Mouse (Mus musculus): ENCODE results near the gene Nup93. TPM values are rescaled to one million over a fixed set of nuclear protein-coding genes. Genes with fewer than 3 reads are reported as not detected.

Nup93 gene
- total RNA-seq, 2 experiments from 2014 or later = 51.0 to 52.1 TPM

GRCm38 (mm10) chr8:94185791-94186190 lies 28.6 kb upstream of the Nup93 start:
- intact Hi-C loops (cut with DNase I) = no loop called here
- no peak for DNase-seq

DNA sequence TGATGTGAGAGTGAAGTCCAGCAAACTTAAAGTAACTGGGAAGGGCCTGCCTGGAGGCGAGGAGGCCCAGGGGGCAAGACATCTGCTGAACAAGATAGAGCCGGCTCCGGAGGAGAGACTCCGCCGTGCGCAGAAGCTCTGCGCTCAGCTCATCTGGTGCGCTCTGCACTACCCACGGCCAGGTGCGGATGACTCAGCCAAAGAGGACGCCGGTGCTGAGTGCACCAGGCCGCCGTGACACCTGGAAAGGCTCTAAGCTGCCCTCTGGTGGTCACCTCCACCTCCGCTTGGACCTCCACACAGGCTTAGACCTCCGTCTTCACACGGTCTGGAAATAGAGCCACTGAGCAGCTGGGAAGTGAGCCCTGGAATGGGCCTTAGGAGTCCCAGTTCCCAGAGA lies 27.8 kb upstream of the Nup93 start:
- intact Hi-C loops (cut with DNase I) = no loop called here
- DNase-seq = peak; percentile 75

DNA sequence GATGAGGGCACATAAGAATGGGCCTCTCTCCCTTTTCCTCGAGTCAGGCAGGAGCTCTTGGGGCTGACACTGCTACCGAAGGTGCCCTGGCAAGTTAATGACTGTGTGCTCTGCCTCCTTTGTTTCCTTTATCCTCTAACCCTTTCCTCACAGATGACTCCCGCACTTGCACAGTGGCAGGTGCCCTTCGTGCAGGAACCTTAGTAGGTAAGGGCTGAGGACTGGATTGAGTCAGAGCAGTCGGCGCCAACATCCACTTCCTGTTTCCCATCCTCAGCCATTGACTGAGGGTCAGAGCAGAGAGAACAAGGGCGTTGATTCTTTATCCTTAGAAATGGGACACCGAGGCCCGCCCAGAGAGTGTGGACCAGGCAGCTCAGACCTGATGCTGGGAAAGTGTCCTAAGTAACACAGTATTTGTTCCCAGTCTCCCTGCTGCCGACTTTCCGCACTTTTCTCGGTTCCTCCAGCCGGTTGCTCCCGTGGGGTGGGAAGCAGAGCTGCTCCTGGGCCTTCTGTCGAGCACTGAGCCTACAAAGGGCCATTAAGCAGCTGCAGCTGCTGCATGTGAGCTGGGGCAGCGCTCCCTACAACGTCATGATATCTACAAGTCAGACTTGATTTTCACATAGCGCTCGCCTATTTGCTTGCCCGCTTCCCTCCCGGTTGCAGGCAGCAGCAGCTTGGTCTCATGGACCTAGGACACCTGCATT lies 26.9 kb upstream of the Nup93 start:
- intact Hi-C loops (cut with DNase I) = no loop called here
- no peak for DNase-seq

DNA sequence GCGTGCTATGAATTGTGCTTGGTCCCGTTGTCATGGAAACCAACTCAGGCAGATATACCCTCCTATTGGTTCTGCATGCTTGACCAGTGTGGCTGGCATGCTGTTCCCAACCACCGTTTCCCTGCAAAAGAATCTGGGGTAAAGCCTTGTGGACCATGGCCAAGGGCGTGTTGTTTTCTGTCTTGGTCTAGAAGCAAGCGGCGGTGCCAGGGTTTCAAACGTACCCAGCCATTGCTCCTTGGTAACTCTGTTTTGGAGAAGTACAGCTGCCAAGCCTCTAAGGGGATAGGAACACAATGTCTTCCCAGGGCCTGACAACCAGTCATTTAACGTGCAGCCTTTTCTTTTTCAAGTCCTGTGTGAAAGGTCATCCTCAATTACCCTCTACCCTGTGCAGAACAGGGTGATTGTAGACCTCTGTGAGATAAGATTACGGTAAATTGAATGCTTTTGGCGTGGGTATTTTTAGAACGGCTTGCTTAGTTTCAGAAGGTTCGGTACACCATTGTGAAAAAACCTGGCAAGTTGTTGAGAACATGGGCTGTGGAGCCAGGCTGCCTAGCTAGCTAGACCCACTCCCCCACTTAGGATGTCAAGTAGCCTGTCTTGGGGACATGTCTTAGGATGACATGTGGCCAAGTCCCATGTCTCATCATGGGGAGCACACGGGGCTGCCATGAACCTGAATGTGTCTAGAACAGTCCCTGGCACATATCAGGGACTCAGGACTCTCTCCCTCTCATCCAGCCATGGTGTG lies 24.9 kb upstream of the Nup93 start:
- DNase-seq = peak; percentile 72
- intact Hi-C loops (cut with DNase I) = no loop called here

GRCm38 (mm10) chr8:94191101-94191691 lies 23.2 kb upstream of the Nup93 start:
- no peak for DNase-seq
- intact Hi-C loops (cut with DNase I) = no loop called here

GRCm38 (mm10) chr8:94192926-94193325 lies 21.4 kb upstream of the Nup93 start:
- intact Hi-C loops (cut with DNase I) = no loop called here
- DNase-seq = no peak

DNA sequence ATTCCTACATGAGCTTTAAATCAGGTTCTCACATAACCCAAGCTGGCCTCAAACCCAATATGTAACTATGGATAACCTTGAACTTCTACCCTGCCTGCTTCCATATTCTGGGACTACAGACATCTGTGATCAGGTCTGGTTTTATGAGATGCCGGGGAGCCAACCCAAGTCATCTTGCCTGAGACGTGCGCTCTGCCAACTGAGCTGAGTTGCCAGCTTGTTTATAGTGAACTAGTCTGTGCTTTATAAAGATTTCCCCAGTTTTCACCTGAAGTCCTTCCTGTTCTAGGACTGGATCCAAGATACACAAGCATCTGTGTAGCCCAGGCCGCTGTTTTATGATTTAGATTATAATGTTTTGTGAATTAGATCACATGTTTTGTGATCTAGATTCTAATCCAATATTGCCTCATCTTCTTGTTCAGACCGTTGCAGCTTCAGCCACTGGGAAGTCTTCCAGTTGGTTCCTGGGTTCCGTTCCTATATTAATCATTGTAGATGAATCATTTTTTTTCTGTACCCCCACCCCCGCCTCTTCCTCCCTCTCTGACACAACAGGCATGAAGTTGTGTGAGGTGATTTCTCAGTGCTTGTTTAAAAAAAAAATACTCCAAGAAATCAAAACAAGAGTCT lies 19.7 kb upstream of the Nup93 start:
- intact Hi-C loops (cut with DNase I) = no loop called here
- no peak for DNase-seq

- intact Hi-C loops (cut with DNase I) = no loop called here
- peak; percentile 51 for DNase-seq
These were observed 15.0 kb upstream of the Nup93 start for GRCm38 (mm10) chr8:94199202-94199869.

GRCm38 (mm10) chr8:94204043-94204442 lies 10.3 kb upstream of the Nup93 start:
- DNase-seq = no peak
- intact Hi-C loops (cut with DNase I) = no loop called here

DNA sequence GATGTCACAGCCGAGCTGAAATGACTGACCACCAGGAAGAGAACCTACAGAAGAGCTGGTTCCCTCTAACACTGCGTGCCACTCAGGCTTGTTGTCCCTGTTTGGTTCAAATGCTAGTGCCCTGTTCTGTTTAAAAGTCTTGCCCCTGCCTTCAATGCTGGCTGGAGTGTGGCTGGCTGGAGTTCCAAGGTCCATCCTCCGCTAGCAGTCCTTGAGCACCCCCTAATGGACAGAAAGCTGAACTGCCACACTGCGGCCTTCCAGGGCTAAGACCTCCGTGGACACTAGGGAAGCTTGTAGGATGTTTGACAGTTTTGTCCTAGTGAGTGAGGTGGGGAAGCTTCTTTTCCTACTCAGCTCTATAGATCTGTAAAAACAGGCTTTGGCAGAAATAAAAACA lies 8.6 kb upstream of the Nup93 start:
- DNase-seq = peak; percentile 77
- intact Hi-C loops (cut with DNase I) = no loop called here

DNA sequence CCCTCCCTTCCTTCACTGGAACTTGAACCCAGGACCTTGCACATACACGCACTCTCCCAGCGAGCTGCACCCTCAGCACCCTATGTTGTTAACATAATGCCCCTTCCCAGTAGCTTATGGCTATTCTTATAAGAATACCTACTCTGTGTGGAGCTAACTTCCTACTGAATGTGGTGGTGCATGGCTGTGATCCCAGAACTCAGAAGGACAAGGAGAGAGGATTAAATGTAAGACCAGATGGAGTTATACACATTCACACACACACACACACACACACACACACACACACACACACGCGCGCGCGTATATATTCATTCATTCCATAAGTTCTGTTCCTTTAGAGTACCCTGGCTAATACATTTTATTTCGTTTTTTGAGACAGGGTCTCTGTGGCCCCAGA lies 8.1 kb upstream of the Nup93 start:
- no peak for DNase-seq
- intact Hi-C loops (cut with DNase I) = no loop called here

- intact Hi-C loops (cut with DNase I) = no loop called here
These were observed 6.9 kb upstream of the Nup93 start for GRCm38 (mm10) chr8:94207491-94207890.

DNA sequence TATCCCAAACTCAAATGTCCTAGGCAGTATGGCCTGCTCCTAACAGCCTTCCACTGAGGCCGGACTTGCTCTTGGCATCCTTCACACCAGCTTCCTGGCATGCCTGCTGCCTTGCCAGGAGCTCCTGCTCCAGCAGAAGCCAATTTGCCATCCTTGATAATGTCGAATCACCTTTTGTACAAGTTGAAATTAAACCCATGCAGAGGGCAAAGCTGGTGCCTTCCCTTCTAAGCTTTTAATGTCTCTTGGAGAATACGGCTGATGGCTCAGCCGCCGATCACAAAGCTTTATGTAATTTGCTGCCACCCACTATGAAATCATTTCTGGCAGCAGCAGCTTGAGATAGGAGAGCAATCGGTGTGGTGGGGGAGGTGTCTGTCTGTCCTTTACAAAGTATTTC lies 4.7 kb upstream of the Nup93 start:
- DNase-seq = peak; percentile 31
- intact Hi-C loops (cut with DNase I) = no loop called here

More at GRCm38 (mm10) chr8:94207491-94207890, 6.9 kb upstream of the Nup93 start:
- no peak for DNase-seq

DNA sequence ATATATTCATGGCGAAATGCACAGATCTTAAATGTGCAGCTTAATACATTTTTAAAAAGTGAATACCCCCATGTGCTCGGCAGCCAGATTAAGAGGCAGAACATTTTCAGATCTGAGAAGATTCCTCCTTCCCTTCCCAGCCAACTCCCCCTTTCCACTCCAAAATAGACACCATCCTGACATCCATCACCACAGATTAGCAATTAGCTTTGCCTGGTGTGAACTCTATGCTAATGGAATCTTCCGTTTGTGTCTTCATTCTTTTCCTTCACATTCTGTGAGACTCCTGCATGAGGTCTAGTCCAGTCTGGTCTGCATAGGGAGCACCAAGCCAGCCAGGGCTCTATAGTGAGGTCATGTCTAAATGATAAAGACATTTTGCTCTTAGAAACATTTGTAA lies 4.1 kb upstream of the Nup93 start:
- intact Hi-C loops (cut with DNase I) = no loop called here
- DNase-seq = no peak

DNA sequence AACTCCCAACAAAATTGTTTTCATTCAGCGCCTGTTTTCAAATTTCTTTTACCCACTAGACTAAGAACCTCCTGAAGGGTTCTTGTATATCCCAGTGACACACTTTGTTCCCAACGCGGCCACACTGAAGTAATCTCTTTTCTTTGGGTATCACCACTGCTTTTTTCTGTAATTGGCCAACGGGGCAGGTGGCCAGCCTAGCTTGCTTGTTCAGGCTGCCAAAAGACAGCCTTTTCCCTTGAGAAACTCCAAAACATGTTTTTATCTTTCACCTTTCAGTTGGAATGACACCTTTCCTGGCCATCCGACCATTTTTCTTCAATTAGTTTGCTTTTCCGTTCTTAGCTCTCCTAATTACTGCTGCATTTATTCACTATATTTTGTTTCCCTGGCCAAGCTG lies 545 bp upstream of the Nup93 start:
- intact Hi-C loops (cut with DNase I) = no loop called here
- DNase-seq = no peak

DNA sequence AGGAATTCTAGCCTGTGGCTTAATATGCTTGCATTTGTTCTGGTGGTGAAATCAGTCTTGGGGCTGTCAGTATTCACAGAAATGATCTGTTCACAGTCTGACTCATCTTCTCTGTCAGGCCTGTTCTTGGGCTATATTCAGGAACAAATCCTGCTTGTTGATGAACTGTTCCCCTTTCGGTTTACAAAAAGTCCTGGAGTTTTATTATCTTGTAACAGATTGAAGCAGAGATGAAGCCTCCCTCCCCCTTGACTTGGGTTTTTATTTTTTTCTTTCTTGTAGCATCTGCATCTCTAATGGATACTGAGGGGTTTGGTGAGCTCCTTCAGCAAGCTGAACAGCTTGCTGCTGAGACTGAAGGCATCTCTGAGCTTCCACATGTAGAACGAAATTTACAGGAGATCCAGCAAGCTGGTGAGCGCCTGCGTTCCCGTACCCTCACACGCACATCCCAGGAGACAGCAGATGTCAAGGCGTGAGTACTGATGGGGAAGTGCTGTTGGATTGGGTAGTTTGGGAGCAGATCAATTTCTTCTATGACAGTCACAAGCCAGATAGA lies 13.1 kb downstream of the Nup93 start:
- intact Hi-C loops (cut with DNase I) = no loop called here
- no peak for DNase-seq

- DNase-seq = no peak
- intact Hi-C loops (cut with DNase I) = no loop called here
These were observed 25.9 kb downstream of the Nup93 start for GRCm38 (mm10) chr8:94240240-94240751.

GRCm38 (mm10) chr8:94249836-94250435 lies 35.6 kb downstream of the Nup93 start:
- no peak for DNase-seq

DNA sequence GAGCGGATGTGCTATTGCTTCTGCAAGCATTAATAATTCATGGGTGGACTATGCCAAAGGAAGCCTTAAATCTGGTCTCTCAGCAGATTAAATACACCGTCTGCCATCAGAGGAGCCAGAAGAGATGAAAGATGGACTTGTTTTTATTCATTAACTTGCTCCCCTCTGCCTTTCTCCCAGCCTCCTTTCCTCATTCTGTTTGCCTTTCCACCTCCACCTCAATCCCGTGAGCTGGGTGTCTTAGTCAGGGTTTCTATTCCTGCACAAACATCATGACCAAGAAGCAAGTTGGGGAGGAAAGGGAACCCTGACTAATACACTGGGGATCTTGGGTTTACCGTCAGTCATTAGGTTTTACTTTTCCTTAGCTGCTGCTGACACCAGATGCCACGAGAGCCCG lies 44.5 kb downstream of the Nup93 start:
- DNase-seq = no peak
- intact Hi-C loops (cut with DNase I) = no loop called here

More at GRCm38 (mm10) chr8:94249836-94250435, 35.6 kb downstream of the Nup93 start:
- intact Hi-C loops (cut with DNase I) = no loop called here

Data from left cerebral cortex, postnatal 4 days (tissue).